Mouse (Mus musculus): Measurements from ENCODE around the gene Tpte.

DNA sequence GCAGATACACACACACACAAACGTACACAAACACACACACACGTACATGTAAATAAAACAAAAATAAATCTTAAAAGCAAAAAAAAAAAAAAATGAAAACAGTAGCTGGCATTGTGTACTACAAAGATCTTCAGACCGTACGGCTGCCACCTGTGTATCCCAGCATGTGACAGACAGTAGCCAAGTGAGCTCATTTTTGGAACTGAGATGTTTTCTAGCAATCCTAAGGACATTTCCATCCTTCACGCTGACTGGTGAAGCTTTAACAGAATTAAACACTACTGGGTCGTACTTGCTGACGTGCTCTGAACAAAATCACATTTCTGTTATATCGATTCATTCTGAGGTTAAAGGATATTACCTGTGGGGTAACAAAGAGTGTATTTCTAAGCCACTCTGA lies 112.0 kb downstream of the Tpte start:
- TF ChIP-seq CTCF (IDR thresholded peaks at IDR 0.05; ENCODE audit: low read depth, low read length) (no peak), EP300 (IDR thresholded peaks at IDR 0.05; ENCODE audit: insufficient read depth, low read depth, low read length) (no peak), POLR2A (IDR thresholded peaks at IDR 0.05; ENCODE audit: insufficient read depth, low read length) (no peak)
